Mouse (Mus musculus): ENCODE measurements at regions not wholly inside any gene's neighbourhood (a gene's known extent, or its start where the extent isn't known, plus 50 kb on each side); places are given as distances from the start of the nearest gene placed in this dataset.

GRCm38 (mm10) chr1:176446735-176447134 is 171.6 kb upstream of the Pld5 start:
- H3K9me3 ChIP-seq (replicated peaks; ENCODE audit: low read length): no peaks in the 10 kb centered on the region
- DNase-seq (ENCODE audit: extremely low read depth): no peak
- H3K9ac ChIP-seq (ENCODE audit: insufficient read depth, low read depth): no peak overlapping the region
- H3K36me3 ChIP-seq (replicated peaks in 1 of 2; ENCODE audit: control insufficient read depth in 1 of 2, insufficient read depth in 1 of 2, low read length in 1 of 2): no peaks in the 10 kb centered on the region
- no peaks in the 10 kb centered on the region for H3K79me2 ChIP-seq (replicated peaks; ENCODE audit: control insufficient read depth, extremely low read depth, insufficient read depth, poor library complexity, severe bottlenecking)
- peaks cover 0 to 9% of the 10 kb centered on the region in 2 experiments; a peak in 1 of 4 replicates for H3K4me1 ChIP-seq (ENCODE audit: control insufficient read depth in 1 of 2, insufficient read depth in 2 of 2)
- H3K27ac ChIP-seq (ENCODE audit: insufficient read depth, low read depth): no peak overlapping the region
- in situ Hi-C loops (cut with MboI; ENCODE audit: low pct_ligation_motif_present, low pct_unique_long_range_greater_than_20kb, low sequenced_read_pairs) (no loop called here), dilution Hi-C loops (cut with MboI; ENCODE audit: extremely low pct_ligation_motif_present, extremely low pct_unique_long_range_greater_than_20kb, low sequenced_read_pairs) (no loop called here)
- no peak for TF ChIP-seq MAZ (IDR thresholded peaks at IDR 0.05; ENCODE audit: low read depth, low read length)
- TF ChIP-seq TCF12 (IDR thresholded peaks at IDR 0.05; ENCODE audit: low read depth, low read length): no peak
- TF ChIP-seq GABPA (IDR thresholded peaks at IDR 0.05; ENCODE audit: insufficient replicate concordance, low read depth, low read length): no peak
- H3K4me3 ChIP-seq (replicated peaks in 1 of 3; ENCODE audit: low read depth in 2 of 3, low read length in 2 of 3, poor library complexity in 1 of 3): no peak overlapping the region
- no peak overlapping the region for H3K4me2 ChIP-seq (ENCODE audit: insufficient read depth, low read depth, poor library complexity, severe bottlenecking)
- no peaks in the 10 kb centered on the region for H3K27me3 ChIP-seq (replicated peaks)

- DNase-seq (ENCODE audit: extremely low read depth): no peak
- Histone ChIP-seq H3K4me1 (ENCODE audit: control insufficient read depth in 1 of 2, insufficient read depth in 2 of 2) (no peaks in the 10 kb centered on the region), H3K79me2 (replicated peaks; ENCODE audit: control insufficient read depth, extremely low read depth, insufficient read depth, poor library complexity, severe bottlenecking) (no peaks in the 10 kb centered on the region), H3K4me2 (ENCODE audit: insufficient read depth, low read depth, poor library complexity, severe bottlenecking) (no peak overlapping the region), H3K36me3 (replicated peaks in 1 of 2; ENCODE audit: control insufficient read depth in 1 of 2, insufficient read depth in 1 of 2, low read length in 1 of 2) (no peaks in the 10 kb centered on the region), H3K27ac (ENCODE audit: insufficient read depth, low read depth) (no peak overlapping the region), H3K27me3 (replicated peaks) (no peaks in the 10 kb centered on the region), H3K9me3 (replicated peaks; ENCODE audit: low read length) (no peaks in the 10 kb centered on the region), H3K9ac (ENCODE audit: insufficient read depth, low read depth) (no peak overlapping the region), H3K4me3 (replicated peaks in 1 of 3; ENCODE audit: low read depth in 2 of 3, low read length in 2 of 3, poor library complexity in 1 of 3) (no peak overlapping the region)
- dilution Hi-C loops (cut with MboI; ENCODE audit: extremely low pct_ligation_motif_present, extremely low pct_unique_long_range_greater_than_20kb, low sequenced_read_pairs) (no loop called here), in situ Hi-C loops (cut with MboI; ENCODE audit: low pct_ligation_motif_present, low pct_unique_long_range_greater_than_20kb, low sequenced_read_pairs) (no loop called here)
- TF ChIP-seq TCF12 (IDR thresholded peaks at IDR 0.05; ENCODE audit: low read depth, low read length) (no peak), SMC3 (IDR thresholded peaks at IDR 0.05; ENCODE audit: low read depth, low read length) (no peak), ZKSCAN1 (IDR thresholded peaks at IDR 0.05; ENCODE audit: borderline replicate concordance, low read depth, low read length) (no peak), CHD2 (IDR thresholded peaks at IDR 0.05; ENCODE audit: low read length) (no peak), SIN3A (IDR thresholded peaks at IDR 0.05; ENCODE audit: low read length) (no peak), MAZ (IDR thresholded peaks at IDR 0.05; ENCODE audit: low read depth, low read length) (no peak), ZNF384 (IDR thresholded peaks at IDR 0.05; ENCODE audit: low read depth, low read length) (no peak), NRF1 (IDR thresholded peaks at IDR 0.05; ENCODE audit: low read depth, low read length) (no peak), MEF2A (IDR thresholded peaks at IDR 0.05; ENCODE audit: borderline replicate concordance, low read depth, low read length) (no peak), PAX5 (IDR thresholded peaks at IDR 0.05; ENCODE audit: low read length) (no peak), E2F4 (IDR thresholded peaks at IDR 0.05; ENCODE audit: insufficient replicate concordance, low read depth, low read length) (no peak), MYC (IDR thresholded peaks at IDR 0.05; ENCODE audit: low read depth, low read length) (no peak)
Observed at GRCm38 (mm10) chr1:176443712-176444111, 168.6 kb upstream of the Pld5 start.

- Histone ChIP-seq H3K27ac (ENCODE audit: insufficient read depth, low read depth) (no peak overlapping the region), H3K79me2 (replicated peaks; ENCODE audit: control insufficient read depth, extremely low read depth, insufficient read depth, poor library complexity, severe bottlenecking) (no peaks in the 10 kb centered on the region), H3K4me1 (ENCODE audit: control insufficient read depth in 1 of 2, insufficient read depth in 2 of 2) (no peaks in the 10 kb centered on the region), H3K9ac (ENCODE audit: insufficient read depth, low read depth) (no peak overlapping the region), H3K4me2 (ENCODE audit: insufficient read depth, low read depth, poor library complexity, severe bottlenecking) (no peak overlapping the region), H3K4me3 (replicated peaks in 1 of 3; ENCODE audit: low read depth in 2 of 3, low read length in 2 of 3, poor library complexity in 1 of 3) (no peak overlapping the region), H3K9me3 (replicated peaks; ENCODE audit: low read length) (no peaks in the 10 kb centered on the region), H3K27me3 (replicated peaks) (no peaks in the 10 kb centered on the region), H3K36me3 (replicated peaks in 1 of 2; ENCODE audit: control insufficient read depth in 1 of 2, insufficient read depth in 1 of 2, low read length in 1 of 2) (no peaks in the 10 kb centered on the region)
- no peak for DNase-seq (ENCODE audit: extremely low read depth)
- dilution Hi-C loops (cut with MboI; ENCODE audit: extremely low pct_ligation_motif_present, extremely low pct_unique_long_range_greater_than_20kb, low sequenced_read_pairs) (no loop called here), in situ Hi-C loops (cut with MboI; ENCODE audit: low pct_ligation_motif_present, low pct_unique_long_range_greater_than_20kb, low sequenced_read_pairs) (no loop called here)
- TF ChIP-seq EP300 (IDR thresholded peaks at IDR 0.05; ENCODE audit: low read length): no peak
- no peak for TF ChIP-seq NELFE (IDR thresholded peaks at IDR 0.05; ENCODE audit: low read depth, low read length)
- TF ChIP-seq RCOR1 (conservative IDR thresholded peaks at IDR 0.05; ENCODE audit: low read depth, low read length): no peak
- TF ChIP-seq ZNF384 (IDR thresholded peaks at IDR 0.05; ENCODE audit: low read depth, low read length): no peak
- TF ChIP-seq POLR2A (IDR thresholded peaks at IDR 0.05; ENCODE audit: low read depth, low read length): no peak
- TF ChIP-seq KAT2A (IDR thresholded peaks at IDR 0.05; ENCODE audit: insufficient replicate concordance, low read length): no peak
- no peak for TF ChIP-seq MAZ (IDR thresholded peaks at IDR 0.05; ENCODE audit: low read depth, low read length)
- no peak for TF ChIP-seq MXI1 (IDR thresholded peaks at IDR 0.05; ENCODE audit: low read depth, low read length)
- TF ChIP-seq HCFC1 (IDR thresholded peaks at IDR 0.05; ENCODE audit: low read depth, low read length): no peak
- no peak for TF ChIP-seq ZMIZ1 (IDR thresholded peaks at IDR 0.05; ENCODE audit: low read depth, low read length)
- TF ChIP-seq CHD1 (IDR thresholded peaks at IDR 0.05; ENCODE audit: low read depth, low read length): no peak
Observed at GRCm38 (mm10) chr1:176440254-176440653, 165.1 kb upstream of the Pld5 start.

All from CH12.LX (cell line).